Mouse (Mus musculus) lung, postnatal 0 days (tissue): ENCODE results near the gene Gigyf1. TPM values are rescaled to one million over a fixed set of nuclear protein-coding genes. Genes with fewer than 3 reads are reported as not detected.

ENCODE experiments used
- ATAC-seq: fragments of 200-750 bp; cut with Nextera tagmentation; 2 replicates; pipeline ENCODE4 v1.8.0; 2017; ENCODE audit warnings: moderate library complexity
- DNase-seq: peaks from one replicate; pipeline ENCODE4 v3.0.0-alpha.2; 2016; ENCODE audit warnings: low spot score
- H3K27ac ChIP-seq: fragments of 300-500 bp; sonication (generic); 2 replicates; pipeline ENCODE4 v1.5.1; 2014; ENCODE audit warnings: antibody characterized with exemption, mild to moderate bottlenecking, low read length, mixed read lengths
- H3K27me3 ChIP-seq: fragments of 300-500 bp; sonication (generic); replicated peaks from 2 replicates; pipeline ENCODE4 v1.6.1; 2014; ENCODE audit warnings: low read length, mixed read lengths; ENCODE audit not compliant: insufficient read depth
- H3K36me3 ChIP-seq: fragments of 300-500 bp; sonication (generic); 2 replicates; pipeline ENCODE4 v1.6.1; 2014; ENCODE audit warnings: low read length, mixed read lengths; ENCODE audit not compliant: insufficient read depth
- H3K4me1 ChIP-seq: fragments of 300-500 bp; sonication (generic); 2 replicates; pipeline ENCODE4 v1.6.1; 2014; ENCODE audit warnings: antibody characterized with exemption, low read depth, low read length, mixed read lengths; ENCODE audit not compliant: insufficient read depth
- H3K4me2 ChIP-seq: fragments of 300-500 bp; sonication (generic); replicated peaks from 2 replicates; pipeline ENCODE4 v1.6.1; 2014; ENCODE audit warnings: low read depth, mild to moderate bottlenecking, low read length, moderate library complexity, mixed read lengths
- H3K4me3 ChIP-seq: fragments of 300-500 bp; sonication (generic); 2 replicates; pipeline ENCODE4 v1.5.1; 2014; ENCODE audit warnings: low read depth, low read length
- H3K9ac ChIP-seq: fragments of 300-500 bp; sonication (generic); replicated peaks from 2 replicates; pipeline ENCODE4 v1.6.1; 2014; ENCODE audit warnings: low read depth, mild to moderate bottlenecking
- H3K9me3 ChIP-seq: fragments of 300-500 bp; sonication (generic); 2 replicates; pipeline ENCODE4 v1.6.1; 2016; ENCODE audit warnings: low read length, mixed read lengths
- CTCF ChIP-seq: IDR thresholded peaks from 2 replicates; pipeline ENCODE4 v1.5.1; 2016; ENCODE audit warnings: antibody characterized with exemption, mild to moderate bottlenecking
- EP300 ChIP-seq: IDR thresholded peaks from 2 replicates; pipeline ENCODE4 v1.6.1; 2016; ENCODE audit warnings: antibody characterized with exemption, mild to moderate bottlenecking, control low read depth
- WGBS: fragments of 180-500 bp; shearing (Covaris S2); extraction: QIAGEN DNeasy Blood & Tissue Kit; methylation state at CpG from one replicate; pipeline ENCODE4 v1.1.7; 2014; 5-methylcytosine and 5-hydroxymethylcytosine counted together
- polyA plus RNA-seq: library from polyadenylated mRNA; unstranded; fragments of >200 nt; fragmentation: Nextera tagmentation; extraction: Ambion mirVana; gene quantifications from 2 replicates; pipeline ENCODE4 v1.2.1, GENCODE M21; 2015

Gene Gigyf1
- polyA plus RNA-seq, 1 experiment from 2014 or later = 12.4 TPM

DNA sequence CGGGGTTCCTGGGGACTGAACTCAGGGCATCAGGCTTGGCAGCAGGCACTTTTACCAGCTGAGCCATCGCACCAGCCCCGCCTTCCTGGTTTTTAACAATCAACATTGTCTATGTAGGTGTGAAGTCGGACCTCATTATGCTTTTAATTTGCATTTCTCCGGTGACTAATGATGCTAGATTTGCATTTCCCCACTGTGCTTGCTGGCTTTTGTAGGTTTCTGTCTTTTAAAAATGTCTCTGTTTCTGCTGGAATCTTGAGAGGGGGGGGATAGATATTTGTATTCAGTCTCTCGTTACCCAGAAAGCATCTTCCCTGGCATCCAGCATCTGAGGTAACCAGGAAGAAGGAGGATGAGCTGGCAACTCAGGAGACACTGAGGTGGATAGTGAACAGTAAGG, 43.2 kb downstream of the Gigyf1 start:
- no peaks in the 10 kb centered on the region for H3K4me1 ChIP-seq
- ATAC-seq (no peak), DNase-seq (no peak)
- no peak overlapping the region for H3K4me3 ChIP-seq
- no peaks in the 10 kb centered on the region for H3K27me3 ChIP-seq
- no peaks in the 10 kb centered on the region for H3K9me3 ChIP-seq
- no peak overlapping the region for H3K27ac ChIP-seq
- WGBS = 58% methylated on average over 6 of the region's 6 CpGs
- H3K36me3 ChIP-seq = no peaks in the 10 kb centered on the region
- TF ChIP-seq CTCF = no peak
- no peak for TF ChIP-seq EP300
- no peak overlapping the region for H3K4me2 ChIP-seq
- no peak overlapping the region for H3K9ac ChIP-seq

GRCm38 (mm10) chr5:137562965-137563364, 44.6 kb downstream of the Gigyf1 start:
- no peak for ATAC-seq
- H3K36me3 ChIP-seq = no peaks in the 10 kb centered on the region
- no peak for DNase-seq

GRCm38 (mm10) chr5:137565744-137566143, 47.4 kb downstream of the Gigyf1 start:
- no peak overlapping the region for H3K4me2 ChIP-seq
- DNase-seq = no peak
- no peak overlapping the region for H3K4me3 ChIP-seq
- no peak overlapping the region for H3K27ac ChIP-seq
- WGBS = 67% methylated on average over 6 of the region's 6 CpGs
- no peaks in the 10 kb centered on the region for H3K9me3 ChIP-seq
- ATAC-seq = no peak
- no peaks in the 10 kb centered on the region for H3K36me3 ChIP-seq
- no peak overlapping the region for H3K9ac ChIP-seq
- TF ChIP-seq CTCF (no peak), EP300 (no peak)
- H3K27me3 ChIP-seq = no peaks in the 10 kb centered on the region
- H3K4me1 ChIP-seq = 0 out of 2 replicates have a peak, but pooled peaks cover 3% of the 10 kb centered on the region

More at GRCm38 (mm10) chr5:137562965-137563364, 44.6 kb downstream of the Gigyf1 start:
- H3K4me2 ChIP-seq = no peak overlapping the region
- H3K4me1 ChIP-seq = no peaks in the 10 kb centered on the region
- TF ChIP-seq EP300 = no peak
- no peaks in the 10 kb centered on the region for H3K27me3 ChIP-seq
- 56% methylated on average over 10 of the region's 10 CpGs for WGBS
- no peak overlapping the region for H3K27ac ChIP-seq
- no peak overlapping the region for H3K4me3 ChIP-seq
- no peak overlapping the region for H3K9ac ChIP-seq
- H3K9me3 ChIP-seq = no peaks in the 10 kb centered on the region

GRCm38 (mm10) chr5:137566416-137566815, 48.1 kb downstream of the Gigyf1 start:
- Histone ChIP-seq H3K4me2 (no peak overlapping the region), H3K4me1 (0 out of 2 replicates have a peak, but pooled peaks cover 3% of the 10 kb centered on the region), H3K4me3 (no peak overlapping the region), H3K9me3 (no peaks in the 10 kb centered on the region), H3K36me3 (no peaks in the 10 kb centered on the region), H3K27ac (no peak overlapping the region), H3K9ac (no peak overlapping the region), H3K27me3 (no peaks in the 10 kb centered on the region)
- DNase-seq = no peak
- TF ChIP-seq CTCF = no peak
- no peak for TF ChIP-seq EP300
- ATAC-seq = no peak
- 88% methylated on average over 5 of the region's 5 CpGs for WGBS

- Histone ChIP-seq H3K4me2 (no peak overlapping the region), H3K4me3 (no peak overlapping the region), H3K9me3 (no peaks in the 10 kb centered on the region), H3K27ac (no peak overlapping the region), H3K27me3 (no peaks in the 10 kb centered on the region), H3K36me3 (no peaks in the 10 kb centered on the region), H3K4me1 (0 out of 2 replicates have a peak, but pooled peaks cover 3% of the 10 kb centered on the region), H3K9ac (no peak overlapping the region)
- no peak for TF ChIP-seq CTCF
- TF ChIP-seq EP300 = no peak
- no peak for ATAC-seq
- 76% methylated on average over 8 of the region's 8 CpGs for WGBS
- DNase-seq = no peak
Measured at GRCm38 (mm10) chr5:137568223-137568798, 50.0 kb downstream of the Gigyf1 start.

GRCm38 (mm10) chr5:137569031-137569430, 50.7 kb downstream of the Gigyf1 start:
- no peaks in the 10 kb centered on the region for H3K9me3 ChIP-seq
- H3K9ac ChIP-seq = no peak overlapping the region
- WGBS = 57% methylated on average over 12 of the region's 12 CpGs
- no peaks in the 10 kb centered on the region for H3K36me3 ChIP-seq
- H3K27ac ChIP-seq = no peak overlapping the region
- H3K4me1 ChIP-seq = 0 out of 2 replicates have a peak, but pooled peaks cover 3% of the 10 kb centered on the region
- TF ChIP-seq CTCF = no peak
- no peak for TF ChIP-seq EP300
- no peak overlapping the region for H3K4me2 ChIP-seq
- no peaks in the 10 kb centered on the region for H3K27me3 ChIP-seq
- no peak overlapping the region for H3K4me3 ChIP-seq
- no peak for ATAC-seq
- no peak for DNase-seq

DNA sequence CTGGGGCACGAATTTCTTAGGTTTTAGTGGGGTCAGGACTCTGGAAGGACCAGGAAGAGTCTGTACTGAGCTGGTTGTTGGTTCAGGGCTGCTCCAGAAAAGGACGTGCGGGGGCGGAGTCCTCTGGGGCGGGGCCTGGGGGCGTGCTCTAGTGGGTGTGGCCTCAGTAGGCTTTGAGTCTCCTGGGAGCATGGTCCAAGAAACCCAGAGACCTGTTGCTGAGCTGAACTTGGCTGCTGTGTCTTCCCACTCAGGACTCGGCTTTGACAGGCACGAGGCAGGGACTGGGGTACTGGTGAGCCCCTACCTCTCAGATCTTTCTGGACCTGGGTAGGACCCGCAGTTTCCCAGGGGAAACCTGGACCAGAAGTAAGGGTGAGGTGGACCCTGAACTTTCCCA, 51.3 kb downstream of the Gigyf1 start, which contains the start of gene Tfr2:
Tfr2 (plus strand) TSS at position 176 of the 400 bp plus-strand sequence.
- no peaks in the 10 kb centered on the region for H3K27me3 ChIP-seq
- ATAC-seq (peak; percentile 84), DNase-seq (peak; percentile 64)
- H3K36me3 ChIP-seq = no peaks in the 10 kb centered on the region
- H3K4me3 ChIP-seq = no peak within 1 kb of the TSS
- no peak within 1 kb of the TSS for H3K9ac ChIP-seq
- H3K4me1 ChIP-seq = 0 out of 2 replicates have a peak, but pooled peaks cover 3% of the 10 kb centered on the region
- H3K9me3 ChIP-seq = no peaks in the 10 kb centered on the region
- TF ChIP-seq EP300 (no peak), CTCF (no peak)
- no peak within 1 kb of the TSS for H3K27ac ChIP-seq
- 24% methylated on average over 9 of the region's 9 CpGs for WGBS
- peak within 1 kb of the TSS; percentile 25 for H3K4me2 ChIP-seq
